Mouse (Mus musculus) kidney, postnatal 0 days (tissue): ENCODE measurements around the gene Slc39a11. TPM values are rescaled to one million over a fixed set of nuclear protein-coding genes. Genes with fewer than 3 reads are reported as not detected.

Experiments
- ATAC-seq: fragments of 200-750 bp; cut with Nextera tagmentation; replicated peaks from 2 replicates; pipeline ENCODE4 v1.8.0; 2017; ENCODE audit warnings: low read depth, moderate number of reproducible peaks, moderate TSS enrichment, moderate library complexity; ENCODE audit not compliant: low FRiP score
- DNase-seq: peaks from one replicate; pipeline ENCODE4 v3.0.0-alpha.2; 2016; ENCODE audit warnings: low spot score
- H3K27ac ChIP-seq: fragments of 300-500 bp; sonication (generic); 2 replicates; pipeline ENCODE4 v1.5.1; 2014; ENCODE audit warnings: mild to moderate bottlenecking
- H3K27me3 ChIP-seq: fragments of 300-500 bp; sonication (generic); 2 replicates; pipeline ENCODE4 v1.6.1; 2014; ENCODE audit warnings: low read length, mixed read lengths; ENCODE audit not compliant: insufficient read depth
- H3K36me3 ChIP-seq: fragments of 300-500 bp; sonication (generic); 2 replicates; pipeline ENCODE4 v1.6.1; 2014; ENCODE audit warnings: low read length, mixed read lengths; ENCODE audit not compliant: insufficient read depth
- H3K4me1 ChIP-seq: fragments of 300-500 bp; sonication (generic); replicated peaks from 2 replicates; pipeline ENCODE4 v1.6.1; 2014; ENCODE audit warnings: antibody characterized with exemption, low read length, mixed read lengths; ENCODE audit not compliant: insufficient read depth
- H3K4me2 ChIP-seq: fragments of 300-500 bp; sonication (generic); 2 replicates; pipeline ENCODE4 v1.6.1; 2014; ENCODE audit warnings: mild to moderate bottlenecking, low read length, moderate library complexity, mixed read lengths
- H3K4me3 ChIP-seq: fragments of 300-500 bp; sonication (generic); replicated peaks from 2 replicates; pipeline ENCODE4 v1.5.1; 2014; ENCODE audit warnings: low read depth, low read length
- H3K9ac ChIP-seq: fragments of 300-500 bp; sonication (generic); 2 replicates; pipeline ENCODE4 v1.6.1; 2014; ENCODE audit warnings: low read depth, low read length
- H3K9me3 ChIP-seq: fragments of 300-500 bp; sonication (generic); replicated peaks from 2 replicates; pipeline ENCODE4 v1.6.1; 2016; ENCODE audit warnings: low read length, inconsistent platforms, mixed read lengths
- CTCF ChIP-seq: IDR thresholded peaks from 2 replicates; pipeline ENCODE4 v1.5.1; 2016; ENCODE audit warnings: antibody characterized with exemption, low read depth, mild to moderate bottlenecking, moderate library complexity
- WGBS: fragments of 180-500 bp; shearing (Covaris S2); extraction: QIAGEN DNeasy Blood & Tissue Kit; methylation state at CpG from one replicate; pipeline ENCODE4 v1.1.7; 2014; 5-methylcytosine and 5-hydroxymethylcytosine counted together
- polyA plus RNA-seq: library from polyadenylated mRNA; unstranded; fragments of >200 nt; fragmentation: Nextera tagmentation; extraction: Ambion mirVana; gene quantifications from 2 replicates; pipeline ENCODE4 v1.2.1, GENCODE M21; 2015

Slc39a11 gene
- polyA plus RNA-seq, 1 experiment from 2014 or later = 23.3 TPM

- no peaks in the 10 kb centered on the region for H3K27me3 ChIP-seq
Observed at GRCm38 (mm10) chr11:113278238-113278637, 371.6 kb downstream of the Slc39a11 start.

GRCm38 (mm10) chr11:113277034-113277612 is 372.8 kb downstream of the Slc39a11 start:
- ATAC-seq (no peak), DNase-seq (no peak)
- 68% methylated on average over 10 of the region's 10 CpGs for WGBS
- Histone ChIP-seq H3K27ac (no peak overlapping the region), H3K9ac (no peak overlapping the region), H3K4me1 (no peaks in the 10 kb centered on the region), H3K9me3 (no peaks in the 10 kb centered on the region), H3K4me2 (no peak overlapping the region), H3K36me3 (no peaks in the 10 kb centered on the region), H3K27me3 (no peaks in the 10 kb centered on the region), H3K4me3 (no peak overlapping the region)
- no peak for TF ChIP-seq CTCF

More at GRCm38 (mm10) chr11:113278238-113278637, 371.6 kb downstream of the Slc39a11 start:
- no peak overlapping the region for H3K4me3 ChIP-seq
- no peaks in the 10 kb centered on the region for H3K9me3 ChIP-seq
- TF ChIP-seq CTCF = no peak
- no peak overlapping the region for H3K27ac ChIP-seq
- no peak overlapping the region for H3K4me2 ChIP-seq
- DNase-seq = no peak
- ATAC-seq = no peak
- 92% methylated on average over 6 of the region's 6 CpGs for WGBS
- H3K9ac ChIP-seq = no peak overlapping the region
- H3K4me1 ChIP-seq = 0 out of 2 replicates have a peak, but pooled peaks cover 1% of the 10 kb centered on the region
- no peaks in the 10 kb centered on the region for H3K36me3 ChIP-seq

- DNase-seq (no peak), ATAC-seq (no peak)
- Histone ChIP-seq H3K27me3 (no peaks in the 10 kb centered on the region), H3K36me3 (no peaks in the 10 kb centered on the region), H3K4me1 (no peaks in the 10 kb centered on the region), H3K9ac (no peak overlapping the region), H3K4me2 (no peak overlapping the region), H3K27ac (no peak overlapping the region), H3K4me3 (no peak overlapping the region), H3K9me3 (no peaks in the 10 kb centered on the region)
- WGBS = 88% methylated on average over 8 of the region's 8 CpGs
- no peak for TF ChIP-seq CTCF
Observed at GRCm38 (mm10) chr11:113276518-113276917, 373.4 kb downstream of the Slc39a11 start.

GRCm38 (mm10) chr11:113274037-113274436 is 375.8 kb downstream of the Slc39a11 start:
- no peak for DNase-seq
- WGBS = 83% methylated on average over 8 of the region's 8 CpGs
- no peak for ATAC-seq
- TF ChIP-seq CTCF = no peak
- Histone ChIP-seq H3K27ac (no peak overlapping the region), H3K27me3 (no peaks in the 10 kb centered on the region), H3K36me3 (no peaks in the 10 kb centered on the region), H3K4me1 (no peaks in the 10 kb centered on the region), H3K9ac (no peak overlapping the region), H3K4me3 (no peak overlapping the region), H3K4me2 (no peak overlapping the region), H3K9me3 (no peaks in the 10 kb centered on the region)

- DNase-seq (no peak), ATAC-seq (no peak)
- no peak overlapping the region for H3K27ac ChIP-seq
- no peaks in the 10 kb centered on the region for H3K36me3 ChIP-seq
- H3K27me3 ChIP-seq = no peaks in the 10 kb centered on the region
- H3K9ac ChIP-seq = no peak overlapping the region
- H3K4me1 ChIP-seq = no peaks in the 10 kb centered on the region
- H3K4me2 ChIP-seq = no peak overlapping the region
- no peak for TF ChIP-seq CTCF
- no peaks in the 10 kb centered on the region for H3K9me3 ChIP-seq
- 78% methylated on average over 6 of the region's 6 CpGs for WGBS
- no peak overlapping the region for H3K4me3 ChIP-seq
Observed at GRCm38 (mm10) chr11:113271857-113272256, 378.0 kb downstream of the Slc39a11 start.

GRCm38 (mm10) chr11:113268831-113269319 is 381.0 kb downstream of the Slc39a11 start:
- Histone ChIP-seq H3K9me3 (no peaks in the 10 kb centered on the region), H3K27me3 (no peaks in the 10 kb centered on the region), H3K4me3 (no peak overlapping the region), H3K27ac (no peak overlapping the region), H3K4me1 (no peaks in the 10 kb centered on the region), H3K4me2 (no peak overlapping the region), H3K36me3 (no peaks in the 10 kb centered on the region), H3K9ac (no peak overlapping the region)
- ATAC-seq = no peak
- no peak for TF ChIP-seq CTCF
- DNase-seq = no peak
- WGBS = 80% methylated on average over 8 of the region's 8 CpGs
